Mouse (Mus musculus) liver, adult 2 months (tissue): ENCODE measurements around the gene Prr5l.

Source experiments
- CTCF ChIP-seq: fragments of 200-500 bp; IDR thresholded peaks from 2 replicates; pipeline ENCODE4 v1.5.1; 2011; ENCODE audit warnings: low read depth, low read length, control low read depth
- POLR2A ChIP-seq: fragments of 200-500 bp; IDR thresholded peaks from 2 replicates; pipeline ENCODE4 v1.6.1; 2011; ENCODE audit warnings: low read length, control low read depth; ENCODE audit not compliant: insufficient read depth; ENCODE audit errors: extremely low read depth

DNA sequence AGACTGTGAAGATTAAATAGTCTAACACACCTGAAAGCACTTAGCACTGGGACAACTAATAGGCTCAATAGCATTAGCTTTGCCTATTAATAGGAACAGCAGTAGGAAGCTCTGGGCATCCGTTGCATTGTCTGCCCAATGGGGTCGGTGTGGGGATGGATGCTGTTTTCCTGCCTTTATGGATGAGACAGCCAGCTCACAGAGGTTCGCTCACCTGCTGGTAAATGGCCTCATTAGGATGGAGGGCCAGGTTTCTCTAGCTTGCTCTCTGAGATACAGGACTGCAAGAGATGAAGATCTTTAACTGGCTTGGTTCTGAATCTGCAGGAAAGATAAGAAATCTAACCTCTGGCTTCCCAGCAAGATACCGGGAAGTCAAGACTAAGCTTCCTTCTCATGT, 19.4 kb upstream of the Prr5l start:
- TF ChIP-seq CTCF, result no peak
- TF ChIP-seq POLR2A, result no peak
